Comparison of ENCODE assay signal across 11 mouse cellular contexts in genomic region chr13:25361850-25362626, GRCm38 (mm10).
DNase-seq lines count a peak whose midpoint lies in the region; ATAC-seq and TF ChIP-seq lines count a peak whose summit lies in the region.
"Had no signal": no experiment of that assay in that cellular context is flagged by ENCODE, and none has a peak within 500 bp of the region (broad histone marks: within the 10 kb centered on the region; RNA-seq: fewer than 3 reads in every experiment).

No protein-coding gene starts in this region.

- H3K4me3 ChIP-seq in forebrain, embryonic 15.5 days: no peak overlapping the region
- H3K4me3 ChIP-seq in midbrain, embryonic 12.5 days: no peak overlapping the region
- H3K4me3 ChIP-seq in liver, embryonic 11.5 days (ENCODE audit: low read depth, low read length): no peak overlapping the region
- H3K4me3 ChIP-seq in liver, postnatal 0 days (ENCODE audit: low read depth, low read length): no peak overlapping the region
- H3K4me3 ChIP-seq: heart, embryonic 13.5 days had no signal

- H3K9me3 ChIP-seq in forebrain, embryonic 15.5 days: no peaks in the 10 kb centered on the region
- H3K9me3 ChIP-seq in midbrain, embryonic 12.5 days: no peaks in the 10 kb centered on the region
- H3K9me3 ChIP-seq in liver, embryonic 11.5 days (ENCODE audit: control insufficient read depth, low read length): no peaks in the 10 kb centered on the region; the same call in 1 of the 2 replicates
- no peaks in the 10 kb centered on the region for H3K9me3 ChIP-seq in liver, postnatal 0 days (ENCODE audit: low read length)
- H3K9me3 ChIP-seq: heart, embryonic 13.5 days had no signal

- TF ChIP-seq EP300 in liver, postnatal 0 days (IDR thresholded peaks at IDR 0.05; ENCODE audit: low read depth): no peak

- no peaks in the 10 kb centered on the region for H3K36me3 ChIP-seq in forebrain, embryonic 15.5 days
- no peaks in the 10 kb centered on the region for H3K36me3 ChIP-seq in midbrain, embryonic 12.5 days
- no peaks in the 10 kb centered on the region for H3K36me3 ChIP-seq in liver, embryonic 11.5 days (ENCODE audit: control insufficient read depth, insufficient read depth, low read length)
- no peaks in the 10 kb centered on the region for H3K36me3 ChIP-seq in liver, postnatal 0 days (replicated peaks; ENCODE audit: insufficient read depth, low read length)
- H3K36me3 ChIP-seq: heart, embryonic 13.5 days had no signal

- TF ChIP-seq CTCF in liver, postnatal 0 days (IDR thresholded peaks at IDR 0.05; ENCODE audit: low read depth): no peak

- no peak overlapping the region for H3K9ac ChIP-seq in forebrain, embryonic 15.5 days (replicated peaks)
- no peak overlapping the region for H3K9ac ChIP-seq in midbrain, embryonic 12.5 days (replicated peaks)
- no peak overlapping the region for H3K9ac ChIP-seq in liver, embryonic 11.5 days (ENCODE audit: low read depth, low read length)
- no peak overlapping the region for H3K9ac ChIP-seq in liver, postnatal 0 days (replicated peaks)
- H3K9ac ChIP-seq: heart, embryonic 13.5 days had no signal

- peaks cover 9% of the 10 kb centered on the region for H3K4me1 ChIP-seq in forebrain, embryonic 15.5 days
- peaks cover 7% of the 10 kb centered on the region; the same call in 1 of the 2 replicates for H3K4me1 ChIP-seq in midbrain, embryonic 12.5 days
- H3K4me1 ChIP-seq in liver, embryonic 11.5 days (replicated peaks; ENCODE audit: control insufficient read depth, insufficient read depth, low read length): no peaks in the 10 kb centered on the region
- no peaks in the 10 kb centered on the region for H3K4me1 ChIP-seq in liver, postnatal 0 days (ENCODE audit: insufficient read depth)
- H3K4me1 ChIP-seq: heart, embryonic 13.5 days had no signal

- WGBS in forebrain, embryonic 15.5 days: 19% methylated on average over 7 of the region's 7 CpGs
- WGBS in midbrain, embryonic 12.5 days: 39% methylated on average over 7 of the region's 7 CpGs
- WGBS in liver, embryonic 11.5 days: 81% methylated on average over 7 of the region's 7 CpGs
- WGBS in liver, postnatal 0 days (ENCODE audit: insufficient replicate concordance): 75% methylated on average over 7 of the region's 7 CpGs

- no peaks in the 10 kb centered on the region for H3K27me3 ChIP-seq in forebrain, embryonic 15.5 days
- H3K27me3 ChIP-seq in midbrain, embryonic 12.5 days: no peaks in the 10 kb centered on the region
- H3K27me3 ChIP-seq in liver, embryonic 11.5 days (replicated peaks; ENCODE audit: control insufficient read depth, insufficient read depth, low read length): no peaks in the 10 kb centered on the region
- H3K27me3 ChIP-seq in liver, postnatal 0 days (ENCODE audit: insufficient read depth, low read length): no peaks in the 10 kb centered on the region
- H3K27me3 ChIP-seq: heart, embryonic 13.5 days had no signal

- H3K27ac ChIP-seq in forebrain, embryonic 15.5 days (replicated peaks): peak overlapping the region; percentile 47; the same call in 1 of the 2 replicates
- H3K27ac ChIP-seq in midbrain, embryonic 12.5 days (replicated peaks): peak overlapping the region; percentile 40; the same call in 1 of the 2 replicates
- no peak overlapping the region for H3K27ac ChIP-seq in liver, embryonic 11.5 days (ENCODE audit: low read depth, low read length)
- no peak overlapping the region for H3K27ac ChIP-seq in liver, postnatal 0 days (ENCODE audit: low read depth)
- H3K27ac ChIP-seq: heart, embryonic 13.5 days had no signal

- H3K4me2 ChIP-seq in forebrain, embryonic 15.5 days (replicated peaks): no peak overlapping the region
- H3K4me2 ChIP-seq in midbrain, embryonic 12.5 days (replicated peaks): 0 out of 2 replicates have a peak overlapping the region, but pooled peaks have one; percentile 2
- H3K4me2 ChIP-seq in liver, embryonic 11.5 days: no peak overlapping the region
- no peak overlapping the region for H3K4me2 ChIP-seq in liver, postnatal 0 days (ENCODE audit: low read depth, low read length)
- H3K4me2 ChIP-seq: heart, embryonic 13.5 days had no signal

- ATAC-seq in forebrain, embryonic 15.5 days (replicated peaks): peak; percentile 87
- ATAC-seq in midbrain, embryonic 12.5 days (ENCODE audit: low FRiP score, low read depth): peak; percentile 78
- no peak for ATAC-seq in liver, embryonic 11.5 days (replicated peaks; ENCODE audit: low FRiP score)
- ATAC-seq in liver, postnatal 0 days: no peak

- DNase-seq in Muller cell, postnatal 12 days (ENCODE audit: inconsistent ontology term): peak; percentile 34
- peak; percentile 65 to 69 for DNase-seq in layer of hippocampus, adult 8-10 months (ENCODE audit: low spot score in 2 of 2)
- no peak for DNase-seq in liver, embryonic 11.5 days (ENCODE audit: low spot score)
- no peak for DNase-seq in natural killer cell, adult 2 months (ENCODE audit: low spot score in 2 of 2)
- DNase-seq in spleen, postnatal 10 days (ENCODE audit: low spot score in 2 of 2): no peak
- no peak for DNase-seq in liver, postnatal 0 days
- DNase-seq: kidney, adult 8-10 months; thymus, postnatal 14 days had no signal

Comparison
In these comparisons a context has a peak if more than half of its experiments do, and no peak if none do; other contexts are left out.
1. DNase-seq: peak in Muller cell, postnatal 12 days (single experiment) and layer of hippocampus, adult 8-10 months (2 of 2); none in liver, embryonic 11.5 days (single experiment), natural killer cell, adult 2 months (0 of 2), spleen, postnatal 10 days (0 of 2) and liver, postnatal 0 days (single experiment).
2. ATAC-seq: peak in forebrain, embryonic 15.5 days (single experiment) and midbrain, embryonic 12.5 days (single experiment); none in liver, embryonic 11.5 days (single experiment) and liver, postnatal 0 days (single experiment).
3. H3K27ac ChIP-seq: peak in forebrain, embryonic 15.5 days (single experiment) and midbrain, embryonic 12.5 days (single experiment); none in liver, embryonic 11.5 days (single experiment) and liver, postnatal 0 days (single experiment).